ENCODE assay signal across 17 mouse cellular contexts in the genomic region with DNA sequence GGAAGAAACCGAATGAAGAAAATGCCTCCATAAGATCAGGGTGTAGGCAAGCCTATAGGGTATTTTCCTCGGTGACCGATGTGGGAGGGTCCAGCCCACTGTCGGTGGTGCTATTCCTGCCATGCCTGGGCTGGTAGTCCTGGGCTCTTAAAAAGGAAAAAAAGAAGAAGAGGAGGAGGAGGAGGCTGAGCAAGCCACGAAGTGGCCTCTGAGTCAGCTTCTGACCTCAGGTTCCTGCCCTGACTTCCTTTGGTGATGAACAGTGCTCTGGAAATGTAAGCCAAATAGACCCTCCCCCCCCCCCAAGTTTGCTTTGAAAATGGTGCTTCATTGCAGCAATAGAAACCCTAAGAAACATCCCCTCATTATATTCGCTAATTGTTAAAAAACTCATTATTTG. TPM values are rescaled to one million over a fixed set of nuclear protein-coding genes. Genes with fewer than 3 reads are reported as not detected.
A peak's percentile ranks its signal among the peaks of the same experiment; 100 is the strongest.
DNase-seq lines count a peak whose midpoint lies in the region; ATAC-seq lines count a peak whose summit lies in the region.
"Had no signal": no experiment of that assay in that cellular context is flagged by ENCODE, and none has a peak within 500 bp of the region (broad histone marks: within the 10 kb centered on the region; RNA-seq: fewer than 3 reads in every experiment).

No protein-coding gene starts in this region.

- ATAC-seq in common myeloid progenitor, adult 5-6 weeks (replicated peaks; ENCODE audit: low read depth, poor library complexity, severe bottlenecking) = peak; percentile 40
- ATAC-seq in hematopoietic stem cell, adult 5-6 weeks (replicated peaks in 1 of 2; ENCODE audit: insufficient read depth in 1 of 2, low FRiP score in 2 of 2, low TSS enrichment in 1 of 2, low read depth in 1 of 2, poor library complexity in 2 of 2, severe bottlenecking in 2 of 2) = peak; percentile 52 to 74; a peak in 3 of 4 replicates
- ATAC-seq: forebrain, embryonic 13.5 days; forebrain, embryonic 15.5 days; forebrain, postnatal 0 days had no signal

- DNase-seq in 416B (ENCODE audit: low read depth) = peak; percentile 90
- no peak for DNase-seq in adrenal gland, postnatal 25 days
- no peak for DNase-seq in kidney, postnatal 10 days
- DNase-seq: adrenal gland, adult 2 months; adrenal gland, postnatal 10 days; adrenal gland, postnatal 36 days; cerebellum, adult 11-12 months; cerebellum, adult 2 months; cerebellum, adult 9-10 months; cerebellum, postnatal 10 days; cerebellum, postnatal 25 days; embryo, embryonic 11 days; forebrain, postnatal 0 days had no signal

RNA-seq across cellular contexts. Expression of a gene that starts 32.7 kb away (rescaled TPM):
- 46.3 and 65.1 TPM in 2 replicates for total RNA-seq in common myeloid progenitor, adult 5-6 weeks (2017)
- 51.0 and 66.1 TPM in 2 replicates for total RNA-seq in hematopoietic stem cell, adult 5-6 weeks (2017)
- total RNA-seq in adrenal gland, postnatal 25 days (2021) = 8.7 and 16.0 TPM in 2 replicates
